Mouse (Mus musculus): ENCODE measurements around the gene Actrt2. TPM values are rescaled to one million over a fixed set of nuclear protein-coding genes. Genes with fewer than 3 reads are reported as not detected.
A peak's percentile ranks its signal among the peaks of the same experiment; 100 is the strongest.

The Actrt2 gene
- polyA plus RNA-seq, 1 experiment from 2014 or later, result not detected

GRCm38 (mm10) chr4:154696552-154696951 lies 28.9 kb upstream of the Actrt2 start:
- Histone ChIP-seq H3K27ac (ENCODE audit: low read length) (no peak overlapping the region), H3K4me3 (ENCODE audit: low read length) (no peak overlapping the region), H3K36me3 (ENCODE audit: control insufficient read depth, insufficient read depth, low read length) (no peaks in the 10 kb centered on the region), H3K27me3 (replicated peaks; ENCODE audit: control insufficient read depth, insufficient read depth, low read length) (no peaks in the 10 kb centered on the region), H3K4me1 (ENCODE audit: control insufficient read depth, insufficient read depth, low read length) (no peaks in the 10 kb centered on the region), H3K9me3 (ENCODE audit: control insufficient read depth, low read length) (no peaks in the 10 kb centered on the region), H3K4me2 (ENCODE audit: low read depth, low read length) (no peak overlapping the region), H3K9ac (ENCODE audit: low read depth, low read length) (no peak overlapping the region)
- WGBS, result 74% methylated on average over 5 of the region's 5 CpGs
- ATAC-seq, result no peak

DNA sequence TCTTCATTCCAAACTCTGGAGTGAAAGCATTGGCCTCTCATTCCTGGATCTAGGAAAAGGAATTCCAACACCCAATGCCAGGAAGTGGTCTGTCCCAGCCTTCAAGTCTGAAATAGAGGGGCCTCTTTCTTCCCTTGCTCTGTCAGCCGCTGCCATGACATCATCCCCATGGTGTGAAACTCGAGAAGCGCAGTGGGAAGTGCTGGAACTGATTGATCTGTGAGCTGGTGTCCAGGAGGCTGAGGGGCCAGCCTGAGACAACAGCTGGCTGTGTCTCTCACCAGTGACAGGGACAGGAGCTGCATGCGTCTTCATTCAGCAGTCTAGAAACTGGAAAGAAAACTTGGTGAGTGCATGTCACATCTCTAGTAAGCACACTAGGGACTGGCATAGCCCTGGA lies 28.5 kb upstream of the Actrt2 start:
- Histone ChIP-seq H3K4me2 (ENCODE audit: low read depth, low read length) (no peak overlapping the region), H3K27me3 (replicated peaks; ENCODE audit: control insufficient read depth, insufficient read depth, low read length) (no peaks in the 10 kb centered on the region), H3K9me3 (ENCODE audit: control insufficient read depth, low read length) (no peaks in the 10 kb centered on the region), H3K4me3 (ENCODE audit: low read length) (no peak overlapping the region), H3K36me3 (ENCODE audit: control insufficient read depth, insufficient read depth, low read length) (no peaks in the 10 kb centered on the region), H3K27ac (ENCODE audit: low read length) (no peak overlapping the region), H3K4me1 (ENCODE audit: control insufficient read depth, insufficient read depth, low read length) (no peaks in the 10 kb centered on the region), H3K9ac (ENCODE audit: low read depth, low read length) (no peak overlapping the region)
- WGBS, result 22% methylated on average over 4 of the region's 4 CpGs
- no peak for ATAC-seq

DNA sequence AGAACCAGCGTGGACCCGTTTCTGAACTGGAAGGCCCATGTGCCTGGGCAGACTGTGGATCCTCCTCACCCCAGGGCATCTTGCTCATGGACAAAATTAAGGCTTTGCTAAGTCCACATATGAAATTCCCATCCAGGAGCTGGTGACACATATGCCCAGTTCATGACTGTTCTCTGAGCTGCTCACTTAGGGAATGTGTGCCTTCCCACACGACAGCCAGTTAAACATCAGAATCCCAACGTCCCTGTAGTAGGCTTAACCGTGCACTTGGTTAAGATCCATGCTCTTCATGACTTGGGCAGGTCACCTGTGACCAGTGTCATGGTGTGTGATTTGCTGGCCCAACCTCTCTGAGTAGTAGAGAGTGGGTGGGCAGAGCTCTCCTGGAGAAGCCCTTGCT lies 26.7 kb upstream of the Actrt2 start:
- Histone ChIP-seq H3K9me3 (ENCODE audit: control insufficient read depth, low read length) (no peaks in the 10 kb centered on the region), H3K27me3 (replicated peaks; ENCODE audit: control insufficient read depth, insufficient read depth, low read length) (no peaks in the 10 kb centered on the region), H3K27ac (ENCODE audit: low read length) (no peak overlapping the region), H3K36me3 (ENCODE audit: control insufficient read depth, insufficient read depth, low read length) (no peaks in the 10 kb centered on the region), H3K9ac (ENCODE audit: low read depth, low read length) (no peak overlapping the region), H3K4me2 (ENCODE audit: low read depth, low read length) (no peak overlapping the region), H3K4me3 (ENCODE audit: low read length) (no peak overlapping the region), H3K4me1 (ENCODE audit: control insufficient read depth, insufficient read depth, low read length) (no peaks in the 10 kb centered on the region)
- 91% methylated on average over 5 of the region's 5 CpGs for WGBS
- ATAC-seq, result no peak

GRCm38 (mm10) chr4:154693348-154694015 lies 25.8 kb upstream of the Actrt2 start:
- ATAC-seq, result no peak
- H3K27me3 ChIP-seq (replicated peaks; ENCODE audit: control insufficient read depth, insufficient read depth, low read length), result no peaks in the 10 kb centered on the region
- no peak overlapping the region for H3K9ac ChIP-seq (ENCODE audit: low read depth, low read length)
- H3K36me3 ChIP-seq (ENCODE audit: control insufficient read depth, insufficient read depth, low read length), result no peaks in the 10 kb centered on the region
- no peak overlapping the region for H3K27ac ChIP-seq (ENCODE audit: low read length)
- H3K4me2 ChIP-seq (ENCODE audit: low read depth, low read length), result no peak overlapping the region
- H3K4me3 ChIP-seq (ENCODE audit: low read length), result no peak overlapping the region
- H3K9me3 ChIP-seq (ENCODE audit: control insufficient read depth, low read length), result no peaks in the 10 kb centered on the region
- H3K4me1 ChIP-seq (ENCODE audit: control insufficient read depth, insufficient read depth, low read length), result no peaks in the 10 kb centered on the region
- 72% methylated on average over 20 of the region's 20 CpGs for WGBS

DNA sequence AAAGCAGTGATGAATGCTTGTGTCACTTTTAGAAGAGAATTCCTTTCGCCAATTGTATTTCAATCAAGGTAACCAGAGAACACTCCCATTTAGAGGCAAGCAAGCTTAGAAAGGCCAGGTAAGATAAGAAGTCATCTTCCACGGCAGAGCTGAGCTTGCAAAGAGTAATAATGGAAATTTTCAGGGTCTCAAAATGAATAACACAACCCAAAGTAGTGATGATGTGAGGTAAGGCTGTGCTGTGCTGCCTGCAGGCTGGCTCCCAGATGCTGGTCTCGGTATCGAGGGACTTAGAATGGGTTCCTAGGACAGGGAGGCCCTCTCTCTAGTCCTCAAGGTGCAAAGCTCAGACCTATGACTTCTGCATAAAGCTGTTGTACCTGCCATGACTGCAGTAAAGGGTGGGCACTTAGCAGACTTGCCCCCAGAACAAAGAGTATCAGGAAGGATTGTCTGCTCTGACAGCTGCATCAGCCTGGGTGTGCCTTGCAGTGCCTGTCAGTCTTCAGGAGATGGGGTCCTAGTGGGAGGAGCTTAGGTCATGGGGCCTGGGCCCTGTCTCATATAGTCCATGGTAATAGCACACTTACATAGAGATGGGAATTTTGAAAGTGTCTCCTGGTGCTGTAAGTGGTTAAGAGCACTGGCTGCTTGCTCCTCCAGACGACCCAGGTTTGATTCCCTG lies 15.5 kb upstream of the Actrt2 start:
- Histone ChIP-seq H3K36me3 (ENCODE audit: control insufficient read depth, insufficient read depth, low read length) (no peaks in the 10 kb centered on the region), H3K9me3 (ENCODE audit: control insufficient read depth, low read length) (no peaks in the 10 kb centered on the region), H3K4me1 (ENCODE audit: control insufficient read depth, insufficient read depth, low read length) (no peaks in the 10 kb centered on the region), H3K4me3 (ENCODE audit: low read length) (no peak overlapping the region), H3K27ac (ENCODE audit: low read length) (no peak overlapping the region), H3K4me2 (ENCODE audit: low read depth, low read length) (no peak overlapping the region), H3K9ac (ENCODE audit: low read depth, low read length) (no peak overlapping the region), H3K27me3 (replicated peaks; ENCODE audit: control insufficient read depth, insufficient read depth, low read length) (no peaks in the 10 kb centered on the region)
- WGBS, result 77% methylated on average over 5 of the region's 5 CpGs
- no peak for ATAC-seq

DNA sequence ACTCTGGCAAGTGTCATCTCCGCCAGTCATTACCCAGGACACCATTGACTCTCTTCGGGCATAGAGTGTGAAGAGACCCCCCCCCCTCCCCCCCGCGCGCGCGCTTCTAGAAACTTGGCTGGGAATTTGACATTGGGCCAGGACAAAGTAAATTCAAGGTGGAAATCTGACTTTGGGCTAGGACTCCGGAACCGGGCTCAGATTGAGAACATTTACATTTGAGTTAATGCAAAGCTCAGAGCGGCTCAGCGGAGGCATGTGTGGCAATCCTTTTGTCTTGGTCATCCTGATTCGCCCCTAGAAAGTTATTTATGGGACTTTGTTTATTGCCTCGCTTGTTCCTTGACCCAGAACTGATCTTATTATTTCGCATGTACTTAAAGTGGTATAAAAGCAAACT lies 14.6 kb upstream of the Actrt2 start:
- ATAC-seq, result no peak
- H3K27ac ChIP-seq (ENCODE audit: low read length), result no peak overlapping the region
- no peaks in the 10 kb centered on the region for H3K27me3 ChIP-seq (replicated peaks; ENCODE audit: control insufficient read depth, insufficient read depth, low read length)
- H3K4me3 ChIP-seq (ENCODE audit: low read length), result no peak overlapping the region
- H3K9ac ChIP-seq (ENCODE audit: low read depth, low read length), result no peak overlapping the region
- no peaks in the 10 kb centered on the region for H3K4me1 ChIP-seq (ENCODE audit: control insufficient read depth, insufficient read depth, low read length)
- H3K4me2 ChIP-seq (ENCODE audit: low read depth, low read length), result no peak overlapping the region
- 54% methylated on average over 14 of the region's 14 CpGs for WGBS
- H3K9me3 ChIP-seq (ENCODE audit: control insufficient read depth, low read length), result no peaks in the 10 kb centered on the region
- H3K36me3 ChIP-seq (ENCODE audit: control insufficient read depth, insufficient read depth, low read length), result no peaks in the 10 kb centered on the region

GRCm38 (mm10) chr4:154675441-154676000 lies 7.9 kb upstream of the Actrt2 start:
- H3K36me3 ChIP-seq (ENCODE audit: control insufficient read depth, insufficient read depth, low read length), result no peaks in the 10 kb centered on the region
- no peak overlapping the region for H3K4me3 ChIP-seq (ENCODE audit: low read length)
- no peaks in the 10 kb centered on the region for H3K27me3 ChIP-seq (replicated peaks; ENCODE audit: control insufficient read depth, insufficient read depth, low read length)
- no peak overlapping the region for H3K4me2 ChIP-seq (ENCODE audit: low read depth, low read length)
- no peak for ATAC-seq
- WGBS, result 64% methylated on average over 10 of the region's 10 CpGs
- no peak overlapping the region for H3K9ac ChIP-seq (ENCODE audit: low read depth, low read length)
- no peak overlapping the region for H3K27ac ChIP-seq (ENCODE audit: low read length)
- no peaks in the 10 kb centered on the region for H3K9me3 ChIP-seq (ENCODE audit: control insufficient read depth, low read length)
- no peaks in the 10 kb centered on the region for H3K4me1 ChIP-seq (ENCODE audit: control insufficient read depth, insufficient read depth, low read length)

GRCm38 (mm10) chr4:154674966-154675365 lies 7.3 kb upstream of the Actrt2 start:
- no peak overlapping the region for H3K4me3 ChIP-seq (ENCODE audit: low read length)
- 36% methylated on average over 15 of the region's 15 CpGs for WGBS
- no peaks in the 10 kb centered on the region for H3K36me3 ChIP-seq (ENCODE audit: control insufficient read depth, insufficient read depth, low read length)
- no peaks in the 10 kb centered on the region for H3K27me3 ChIP-seq (replicated peaks; ENCODE audit: control insufficient read depth, insufficient read depth, low read length)
- H3K9ac ChIP-seq (ENCODE audit: low read depth, low read length), result no peak overlapping the region
- ATAC-seq, result no peak
- H3K27ac ChIP-seq (ENCODE audit: low read length), result no peak overlapping the region
- H3K4me2 ChIP-seq (ENCODE audit: low read depth, low read length), result no peak overlapping the region
- no peaks in the 10 kb centered on the region for H3K4me1 ChIP-seq (ENCODE audit: control insufficient read depth, insufficient read depth, low read length)
- no peaks in the 10 kb centered on the region for H3K9me3 ChIP-seq (ENCODE audit: control insufficient read depth, low read length)

GRCm38 (mm10) chr4:154674541-154674940 lies 6.9 kb upstream of the Actrt2 start:
- no peak overlapping the region for H3K27ac ChIP-seq (ENCODE audit: low read length)
- H3K9me3 ChIP-seq (ENCODE audit: control insufficient read depth, low read length), result no peaks in the 10 kb centered on the region
- no peak overlapping the region for H3K4me2 ChIP-seq (ENCODE audit: low read depth, low read length)
- ATAC-seq, result 0 out of 2 replicates have a peak, but pooled peaks have one; percentile 50
- 4% methylated on average over 12 of the region's 12 CpGs for WGBS
- H3K4me1 ChIP-seq (ENCODE audit: control insufficient read depth, insufficient read depth, low read length), result no peaks in the 10 kb centered on the region
- H3K27me3 ChIP-seq (replicated peaks; ENCODE audit: control insufficient read depth, insufficient read depth, low read length), result no peaks in the 10 kb centered on the region
- no peaks in the 10 kb centered on the region for H3K36me3 ChIP-seq (ENCODE audit: control insufficient read depth, insufficient read depth, low read length)
- H3K4me3 ChIP-seq (ENCODE audit: low read length), result no peak overlapping the region
- H3K9ac ChIP-seq (ENCODE audit: low read depth, low read length), result no peak overlapping the region

Measured in intestine, embryonic 16.5 days (tissue).